Mouse (Mus musculus): ENCODE results near the gene Aldh1l1.

- TF ChIP-seq CTCF (IDR thresholded peaks at IDR 0.05; ENCODE audit: low read depth, low read length) (no peak), POLR2A (IDR thresholded peaks at IDR 0.05; ENCODE audit: insufficient read depth, low read length) (no peak)
These were observed 114.1 kb downstream of the Aldh1l1 start for GRCm38 (mm10) chr6:90600351-90600750.
